Mouse (Mus musculus): ENCODE data around the gene Eps15l1. TPM values are rescaled to one million over a fixed set of nuclear protein-coding genes. Genes with fewer than 3 reads are reported as not detected.
A peak's percentile ranks its signal among the peaks of the same experiment; 100 is the strongest.

Gene Eps15l1
- total RNA-seq, 4 experiments from 2014 or later, result 69.5 to 77.8 (median 72.1) TPM

DNA sequence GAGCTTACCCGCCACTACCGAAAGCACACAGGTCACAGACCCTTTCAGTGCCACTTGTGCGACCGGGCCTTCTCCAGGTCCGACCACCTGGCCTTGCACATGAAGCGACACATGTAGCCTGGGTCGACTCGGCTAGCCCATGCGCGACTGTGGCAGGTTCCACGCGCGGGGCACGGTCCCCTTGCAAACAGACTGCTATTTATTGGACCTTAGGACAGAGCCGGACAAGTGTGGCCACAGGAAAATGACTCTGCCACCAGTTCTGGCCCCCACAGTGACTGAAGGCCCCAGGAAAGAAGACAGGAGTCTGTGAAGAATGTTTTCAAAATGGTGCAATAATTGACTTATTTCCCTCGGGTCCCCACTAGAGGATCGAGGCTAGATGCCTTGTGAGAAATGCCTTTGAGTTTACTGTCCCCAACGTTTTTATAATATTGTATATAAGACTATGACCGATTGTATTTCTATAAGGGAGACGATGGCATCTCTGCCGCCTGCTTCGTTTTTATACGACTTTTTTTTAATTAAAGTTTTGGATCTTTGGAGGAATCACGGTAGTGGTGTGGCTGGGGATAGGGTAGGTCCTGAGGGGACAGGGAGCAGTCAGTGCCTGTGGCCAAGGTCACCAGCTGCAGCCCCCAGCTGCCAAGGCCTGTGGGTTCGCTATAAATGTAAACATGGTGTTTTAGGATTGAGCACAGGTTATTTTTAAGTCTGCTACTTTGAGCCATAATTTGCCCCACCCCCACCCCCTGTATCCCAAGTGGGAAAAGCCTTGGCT, 100.3 kb downstream of the Eps15l1 start:
- DNase-seq (ENCODE audit: low spot score in 2 of 2), result no peak

DNA sequence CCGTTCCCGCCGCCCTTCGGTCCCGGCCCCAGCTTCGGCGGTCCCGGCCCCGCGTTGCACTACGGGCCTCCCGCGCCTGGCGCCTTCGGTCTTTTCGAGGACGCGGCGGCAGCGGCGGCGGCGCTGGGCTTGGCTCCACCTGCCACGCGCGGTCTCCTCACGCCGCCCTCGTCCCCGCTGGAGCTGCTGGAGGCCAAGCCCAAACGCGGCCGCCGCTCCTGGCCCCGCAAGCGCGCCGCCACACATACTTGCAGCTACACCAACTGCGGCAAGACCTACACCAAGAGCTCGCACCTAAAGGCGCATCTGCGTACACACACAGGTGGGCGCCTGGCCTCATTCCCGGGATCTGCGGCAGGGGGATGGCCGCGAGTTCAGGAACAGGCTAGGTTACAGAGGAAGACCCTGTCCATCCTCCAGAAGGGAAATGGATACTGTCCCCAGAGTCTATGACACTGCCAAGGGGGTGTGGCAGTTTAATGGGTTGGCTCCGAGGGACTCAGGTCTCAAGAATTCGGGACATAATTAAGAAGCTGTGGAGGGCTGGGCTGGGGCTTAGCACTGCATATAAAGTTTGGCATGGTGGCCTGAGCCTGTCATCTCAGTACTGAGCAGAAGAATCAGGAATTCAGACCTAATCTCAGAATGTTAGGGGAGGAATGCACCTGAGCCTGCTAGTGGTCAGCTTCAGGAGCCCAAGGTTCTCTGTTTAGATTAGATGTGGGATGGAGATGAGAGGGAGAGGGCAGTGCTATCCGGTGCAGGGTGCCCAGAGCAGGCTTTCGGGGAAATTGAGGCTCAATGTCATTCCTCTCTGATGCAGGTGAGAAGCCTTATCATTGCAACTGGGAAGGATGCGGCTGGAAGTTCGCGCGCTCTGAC, 101.1 kb downstream of the Eps15l1 start:
- DNase-seq (ENCODE audit: low spot score in 2 of 2), result no peak

DNA sequence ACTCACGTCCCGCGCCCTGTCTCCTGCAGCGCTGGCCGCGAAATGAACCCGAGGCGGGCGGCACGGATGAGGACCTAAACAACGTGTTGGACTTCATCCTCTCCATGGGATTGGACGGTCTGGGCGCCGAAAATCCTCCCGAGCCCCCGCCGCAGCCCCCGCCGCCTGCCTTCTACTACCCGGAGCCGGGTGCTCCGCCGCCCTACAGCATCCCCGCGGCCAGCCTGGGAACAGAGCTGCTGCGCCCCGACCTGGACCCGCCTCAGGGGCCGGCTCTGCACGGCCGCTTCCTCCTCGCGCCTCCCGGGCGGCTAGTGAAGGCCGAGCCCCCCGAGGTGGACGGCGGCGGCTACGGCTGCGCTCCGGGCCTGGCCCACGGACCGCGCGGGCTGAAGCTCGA, 101.9 kb downstream of the Eps15l1 start:
- no peak for DNase-seq (ENCODE audit: low spot score in 2 of 2)

DNA sequence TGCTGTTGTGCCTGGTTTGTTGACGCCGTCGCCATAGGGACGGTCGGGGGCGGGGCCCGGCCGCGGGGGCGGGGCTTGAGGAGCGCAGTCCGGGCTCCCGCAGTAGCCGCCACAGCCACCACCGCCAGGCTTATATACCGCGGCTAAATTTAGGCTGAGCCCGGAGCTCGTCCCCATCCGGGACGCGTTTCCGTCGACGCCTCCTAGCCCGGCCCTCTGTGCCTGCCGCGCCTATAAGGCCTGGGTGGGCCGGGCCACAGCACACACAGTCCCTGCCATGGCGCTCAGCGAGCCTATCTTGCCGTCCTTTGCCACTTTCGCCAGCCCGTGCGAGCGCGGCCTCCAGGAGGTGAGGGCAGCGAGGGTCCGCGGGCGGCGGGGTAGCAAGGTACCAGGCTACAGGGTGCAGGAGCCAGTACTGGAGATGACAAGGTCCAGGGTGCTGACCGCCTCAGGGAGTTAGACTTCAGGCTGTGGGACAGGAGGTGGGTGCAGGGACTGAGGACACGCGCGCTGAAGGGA, 102.4 kb downstream of the Eps15l1 start, which contains the start of gene Klf2:
Klf2 (plus strand) TSS at position 233 of the 522 bp plus-strand sequence.
- DNase-seq (ENCODE audit: low spot score in 2 of 2), result peak; percentile 69 to 75

DNA sequence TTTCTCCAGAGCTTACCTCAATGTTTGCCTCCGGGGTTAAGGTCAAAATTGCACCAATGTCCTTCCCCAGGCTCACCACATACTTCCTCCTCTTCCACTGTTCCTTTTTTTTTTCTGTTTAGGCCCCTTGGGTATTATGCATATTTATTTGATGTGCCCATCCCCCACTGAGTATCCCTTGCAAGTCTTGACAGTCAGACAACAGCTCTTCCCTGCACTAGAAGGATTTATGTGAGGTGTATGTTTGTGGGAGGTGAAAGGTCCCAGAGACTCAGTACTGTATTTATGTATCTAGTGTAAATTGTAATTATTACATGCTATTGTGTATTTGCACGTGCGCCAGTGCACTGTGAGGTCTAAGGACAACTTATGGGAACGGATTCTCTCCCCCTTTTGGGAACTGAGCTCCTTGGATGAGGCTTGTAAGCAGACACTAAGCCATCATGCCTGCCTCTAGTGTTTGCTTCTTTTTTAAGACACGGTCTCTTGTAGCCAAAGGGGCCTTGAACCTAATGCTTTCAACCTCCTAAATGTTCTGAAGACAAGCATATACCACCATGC, 103.4 kb downstream of the Eps15l1 start:
- no peak for DNase-seq (ENCODE audit: low spot score in 2 of 2)

DNA sequence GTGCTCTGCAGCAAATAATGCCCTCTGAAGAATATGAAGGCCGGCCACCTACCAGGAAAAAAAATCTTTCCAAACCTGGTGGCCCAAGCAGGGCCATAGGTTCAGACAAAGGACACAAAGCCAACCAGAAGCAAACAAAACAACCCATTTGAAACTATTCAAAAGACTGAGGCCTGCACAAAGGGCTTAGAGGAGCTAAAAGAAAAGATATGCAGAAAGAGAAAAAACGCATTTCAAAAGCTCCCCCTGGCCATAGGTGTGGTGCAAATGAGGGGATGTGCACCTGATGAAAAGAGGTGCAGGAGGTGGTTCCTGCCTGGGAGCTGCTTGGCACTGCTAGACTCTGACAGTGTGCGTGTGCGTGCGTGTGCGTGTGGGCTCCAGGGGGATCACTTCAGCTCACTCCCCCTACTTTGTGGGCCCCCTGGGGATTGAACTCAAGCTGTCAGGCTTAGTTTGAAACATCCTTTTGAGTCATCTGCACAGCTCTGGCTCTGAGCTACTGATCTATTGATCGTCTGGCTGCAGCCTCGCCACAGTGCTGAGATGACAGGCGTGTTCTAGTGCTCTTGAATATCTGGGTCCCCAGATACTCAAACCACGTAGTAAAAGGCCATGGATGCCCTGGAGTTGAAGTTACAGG, 105.1 kb downstream of the Eps15l1 start:
- DNase-seq (ENCODE audit: low spot score in 2 of 2), result no peak

DNA sequence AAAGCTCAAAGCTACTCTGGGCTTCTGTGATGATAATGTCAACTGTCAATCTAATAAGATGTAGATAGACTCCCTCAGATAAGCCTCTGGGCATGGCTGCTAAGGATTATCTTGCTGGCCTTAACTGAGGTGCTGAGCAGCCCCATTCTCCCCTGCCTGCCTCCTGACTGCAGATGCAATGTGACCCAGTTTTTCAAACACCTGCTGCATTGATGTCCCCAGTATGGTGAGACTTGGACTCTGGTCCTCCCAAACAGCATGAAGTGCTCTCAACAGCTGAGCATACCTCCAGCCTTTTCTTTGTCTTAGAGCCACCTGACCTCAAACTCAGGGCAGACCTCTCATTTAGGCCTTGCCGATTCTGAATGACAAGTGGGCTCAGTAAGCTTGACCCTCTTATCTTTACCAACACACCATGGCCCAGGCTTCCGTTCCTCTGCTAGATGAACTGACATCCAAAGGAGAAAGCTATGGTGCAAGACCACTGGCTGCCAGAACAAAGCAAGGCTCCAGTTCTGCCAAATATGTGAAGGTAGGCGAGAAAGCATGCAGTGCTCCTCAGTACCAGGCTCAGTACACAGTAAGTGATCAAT, 108.2 kb downstream of the Eps15l1 start:
- DNase-seq (ENCODE audit: low spot score in 2 of 2), result no peak

DNA sequence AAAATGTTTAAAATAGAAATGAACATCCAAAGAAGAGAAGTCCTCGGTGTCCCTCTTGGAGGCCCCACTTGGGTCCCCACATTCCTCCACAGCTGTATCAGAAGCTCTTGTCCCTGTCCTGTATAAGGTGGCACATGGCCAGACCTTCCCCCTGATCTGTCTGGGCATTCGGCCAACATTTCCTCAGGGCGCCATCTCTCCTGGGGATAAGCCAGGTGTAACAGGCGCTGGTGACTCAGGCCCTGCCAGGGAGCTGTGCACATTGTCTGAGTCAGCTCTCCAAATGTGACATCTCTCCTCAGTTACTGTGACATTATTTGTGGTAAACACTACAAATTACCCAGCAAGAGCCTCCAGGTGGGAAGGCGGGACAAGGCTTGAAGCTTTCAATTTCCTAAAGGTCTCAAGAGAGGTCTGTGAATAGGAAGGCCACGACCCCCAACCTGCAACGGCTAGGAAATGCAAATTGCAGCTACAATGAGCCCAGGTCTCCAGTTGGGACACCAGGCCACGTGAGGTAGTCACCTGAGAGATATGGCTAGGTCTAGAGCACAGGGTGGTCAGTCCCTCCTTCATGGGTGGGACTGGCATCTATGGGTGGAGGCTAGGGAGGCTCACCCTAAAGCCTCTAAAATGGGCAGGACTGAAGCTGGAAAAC, 110.3 kb downstream of the Eps15l1 start:
- DNase-seq (ENCODE audit: low spot score in 2 of 2), result peak; percentile 78 to 82

DNA sequence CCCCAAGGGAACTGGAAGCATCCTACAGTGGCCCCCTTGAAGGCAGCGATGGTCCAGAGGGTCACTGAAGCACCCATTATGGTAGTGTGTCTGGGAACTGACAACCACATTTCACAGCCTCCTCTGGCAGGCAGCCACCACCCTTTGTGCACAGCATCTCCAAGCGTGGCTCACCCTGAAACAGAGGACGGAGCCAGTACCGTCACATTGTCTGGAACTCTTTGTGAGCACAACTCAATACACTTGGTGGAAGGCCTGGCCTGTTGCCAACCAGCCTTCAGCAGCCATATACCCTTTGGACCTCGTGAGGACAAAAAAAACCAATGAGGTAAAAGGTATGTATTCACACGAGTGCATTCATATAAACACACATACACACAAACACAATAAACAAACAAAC, 113.0 kb downstream of the Eps15l1 start:
- DNase-seq (ENCODE audit: low spot score in 2 of 2), result no peak

DNA sequence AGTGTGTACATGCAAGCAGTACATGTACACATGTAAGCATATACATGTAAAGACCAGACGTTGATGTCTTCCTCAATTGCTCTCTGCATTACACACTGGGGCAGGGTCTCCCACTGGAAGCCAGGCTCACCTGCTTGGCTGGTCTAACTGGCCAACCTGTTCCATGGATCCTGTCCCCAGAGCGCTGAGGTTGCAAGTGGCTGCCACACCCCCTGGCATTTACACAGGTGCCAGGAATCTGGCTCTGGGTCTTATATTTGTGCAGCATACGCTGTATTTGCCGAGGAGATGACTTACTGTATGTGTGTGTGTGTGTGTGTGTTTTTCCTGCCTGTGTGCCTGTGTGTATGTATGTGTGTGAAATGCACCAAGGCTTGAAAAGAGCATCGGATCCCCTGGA, 114.3 kb downstream of the Eps15l1 start:
- no peak for DNase-seq (ENCODE audit: low spot score in 2 of 2)

DNA sequence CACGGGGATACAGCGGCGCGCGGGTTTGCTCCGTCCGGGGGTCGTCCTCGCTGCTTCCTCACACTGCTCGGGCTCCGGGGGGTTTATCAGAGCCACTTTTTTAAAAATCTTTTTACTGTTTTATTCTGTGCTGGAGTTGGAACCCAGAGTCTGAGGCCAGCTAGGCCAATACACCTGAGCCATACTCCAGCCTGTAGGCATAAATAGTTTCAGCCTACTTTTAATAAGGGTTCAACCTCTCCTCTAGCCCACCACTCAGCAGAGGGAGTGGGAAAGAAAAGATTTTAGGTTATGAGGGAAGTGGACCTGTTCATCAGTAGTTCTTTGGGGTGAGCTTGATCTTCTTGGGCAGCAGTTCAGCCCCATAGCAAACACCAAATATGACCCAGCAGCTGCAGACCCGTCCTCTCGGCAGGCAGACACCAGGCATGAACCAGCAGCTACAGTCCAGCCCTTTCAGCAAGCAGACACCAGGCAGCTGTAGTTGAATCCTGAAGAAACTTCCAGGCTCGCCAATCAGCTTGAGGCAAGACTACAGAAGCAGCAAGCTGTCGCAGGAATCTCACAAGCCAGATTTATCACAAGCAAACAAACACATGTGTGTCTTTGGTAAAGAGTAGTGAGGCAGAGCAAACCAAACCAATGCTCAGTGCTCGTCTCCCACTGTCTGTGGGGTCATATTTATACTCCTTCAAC, 115.9 kb downstream of the Eps15l1 start, which contains the start of gene Gm10282:
Gm10282 (minus strand) TSS at position 51 of the 696 bp plus-strand sequence.
- DNase-seq (ENCODE audit: low spot score in 2 of 2), result no peak

DNA sequence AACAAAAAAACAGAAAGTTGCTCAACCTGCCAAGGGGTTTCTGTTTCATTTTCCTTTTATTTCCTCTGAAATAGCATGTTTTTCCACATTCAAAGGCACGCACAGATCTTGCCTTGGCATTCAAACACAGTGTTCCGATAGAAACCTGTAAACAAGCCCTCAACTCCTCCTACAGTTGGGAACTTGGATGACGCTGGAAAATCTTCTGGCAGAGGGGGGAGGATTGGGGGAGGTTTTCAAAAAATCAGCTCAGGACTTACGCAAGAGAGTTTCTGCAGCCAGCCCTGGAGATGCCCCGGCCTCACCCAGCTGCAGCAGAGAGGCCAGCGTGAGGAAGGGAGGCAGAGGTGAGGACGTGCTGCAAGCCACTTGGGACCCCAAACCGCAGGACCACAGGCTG, 117.6 kb downstream of the Eps15l1 start:
- DNase-seq (ENCODE audit: low spot score in 2 of 2), result no peak

DNA sequence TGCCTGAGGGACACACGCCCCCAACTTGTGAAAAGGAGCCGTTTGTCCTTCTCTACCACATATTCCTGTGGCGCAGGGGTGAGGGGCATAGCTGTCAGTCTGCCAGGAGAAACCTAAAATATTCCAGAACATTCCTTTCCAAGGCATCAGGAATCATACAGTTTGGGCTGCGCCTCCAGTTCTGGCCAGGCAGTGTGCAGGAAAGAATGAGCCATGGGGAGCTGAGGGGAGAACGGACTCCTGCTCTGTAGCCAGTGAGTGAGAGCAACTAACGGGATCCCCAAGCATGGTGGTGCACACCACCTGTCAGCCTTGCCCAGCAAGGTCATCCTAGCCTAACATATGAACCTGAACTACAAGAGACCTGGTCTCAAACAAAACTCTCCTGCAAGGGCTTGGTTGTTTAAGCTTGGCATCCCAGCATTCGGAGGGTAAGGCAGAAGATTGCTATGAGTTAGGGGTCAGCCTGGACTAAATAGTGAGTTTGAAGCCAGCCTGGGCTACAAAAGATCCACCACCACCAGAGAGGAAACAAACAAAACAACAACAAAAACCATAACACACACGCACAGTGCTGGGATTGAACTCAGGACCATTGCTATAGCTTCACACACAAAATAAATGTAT, 118.2 kb downstream of the Eps15l1 start:
- no peak for DNase-seq (ENCODE audit: low spot score in 2 of 2)

DNA sequence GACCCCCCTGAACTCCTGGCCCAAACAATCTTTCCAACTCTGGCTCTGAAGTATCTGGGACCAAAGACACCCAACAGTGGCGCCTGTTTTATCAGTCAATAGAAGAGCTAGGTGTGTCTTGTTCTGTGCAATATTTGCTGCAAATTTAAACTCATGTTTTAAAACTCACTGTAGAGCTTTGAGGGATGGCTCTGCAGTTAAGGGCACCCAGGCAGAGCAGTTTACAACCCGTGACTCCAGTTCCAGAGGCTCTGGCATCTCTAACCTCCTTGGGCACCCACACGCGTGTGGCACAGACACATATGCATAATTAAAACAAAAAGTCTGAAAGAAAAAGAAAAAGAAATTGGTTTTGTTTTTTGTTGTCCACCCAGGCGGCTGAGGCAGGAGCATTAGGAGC, 119.8 kb downstream of the Eps15l1 start:
- no peak for DNase-seq (ENCODE audit: low spot score in 2 of 2)

DNA sequence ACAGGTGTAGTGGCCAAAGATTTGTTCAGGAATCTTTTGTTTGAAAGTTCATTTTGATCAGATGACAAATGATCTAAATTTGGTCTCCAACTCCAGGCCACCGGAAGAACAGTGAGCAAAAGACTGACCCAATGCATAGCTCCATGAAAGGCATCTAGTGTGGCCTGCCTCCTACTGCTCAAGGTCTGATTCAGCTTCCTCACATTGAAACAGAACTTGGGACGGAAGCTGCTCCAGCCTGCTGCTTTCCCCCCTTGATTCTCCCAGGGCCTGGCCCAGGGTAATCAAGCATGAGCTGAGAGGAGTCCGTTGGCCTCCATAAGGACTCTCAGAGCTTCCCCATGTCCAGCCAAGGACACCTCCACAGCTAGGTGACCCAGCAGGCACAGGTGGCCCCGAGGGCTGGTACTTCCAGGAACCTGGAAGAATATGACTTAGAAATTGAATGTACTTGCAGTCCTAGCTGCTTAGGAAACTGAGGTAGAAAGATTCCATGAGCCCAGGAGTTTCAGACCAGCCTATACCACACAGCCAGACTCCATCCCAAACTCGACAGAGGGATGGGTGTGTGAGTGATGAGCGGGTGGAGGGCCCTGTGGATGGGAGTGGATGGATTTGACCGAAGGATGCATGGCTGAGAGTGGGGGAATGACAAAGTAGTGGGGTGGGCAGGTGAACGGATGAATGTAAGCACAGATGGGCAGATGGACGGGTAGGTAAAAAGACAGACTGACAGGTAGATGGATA, 120.4 kb downstream of the Eps15l1 start:
- no peak for DNase-seq (ENCODE audit: low spot score in 2 of 2)

DNA sequence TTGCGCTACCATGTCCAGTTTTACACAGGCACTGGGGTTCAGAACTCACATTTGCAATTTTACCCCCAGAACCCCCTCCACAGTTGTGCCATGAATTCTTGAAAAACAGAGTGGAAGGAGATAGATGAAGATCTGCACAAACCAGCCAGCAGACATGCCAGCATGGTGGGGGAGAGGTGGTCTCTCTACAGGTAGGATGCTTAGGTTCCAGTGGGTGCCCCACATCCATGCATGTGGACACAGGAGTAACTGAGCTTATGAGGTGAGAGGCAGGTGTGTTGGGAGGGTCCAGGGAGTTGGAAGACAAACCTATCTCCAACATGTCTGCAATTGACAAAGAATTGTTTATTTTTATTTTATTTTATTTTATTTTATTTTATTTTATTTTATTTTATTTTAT, 122.3 kb downstream of the Eps15l1 start:
- no peak for DNase-seq (ENCODE audit: low spot score in 2 of 2)

DNA sequence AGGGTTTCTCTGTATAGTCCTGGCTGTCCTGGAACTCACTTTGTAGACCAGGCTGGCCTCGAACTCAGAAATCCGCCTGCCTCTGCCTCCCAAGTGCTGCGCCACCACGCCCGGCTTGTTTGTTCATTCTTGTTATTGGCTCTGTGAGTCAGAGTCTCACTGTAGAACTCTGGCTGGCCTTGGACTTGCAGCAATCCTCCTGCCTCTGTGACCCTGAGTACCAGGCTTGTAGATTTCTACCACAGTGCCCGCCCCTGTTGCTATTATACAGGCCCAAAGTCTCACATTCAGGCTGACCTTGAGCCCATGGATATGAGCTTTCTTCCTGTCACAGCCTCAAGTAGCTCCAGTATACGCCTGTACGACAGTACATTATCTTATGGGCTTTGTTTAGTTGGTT, 124.7 kb downstream of the Eps15l1 start:
- DNase-seq (ENCODE audit: low spot score in 2 of 2), result no peak

DNA sequence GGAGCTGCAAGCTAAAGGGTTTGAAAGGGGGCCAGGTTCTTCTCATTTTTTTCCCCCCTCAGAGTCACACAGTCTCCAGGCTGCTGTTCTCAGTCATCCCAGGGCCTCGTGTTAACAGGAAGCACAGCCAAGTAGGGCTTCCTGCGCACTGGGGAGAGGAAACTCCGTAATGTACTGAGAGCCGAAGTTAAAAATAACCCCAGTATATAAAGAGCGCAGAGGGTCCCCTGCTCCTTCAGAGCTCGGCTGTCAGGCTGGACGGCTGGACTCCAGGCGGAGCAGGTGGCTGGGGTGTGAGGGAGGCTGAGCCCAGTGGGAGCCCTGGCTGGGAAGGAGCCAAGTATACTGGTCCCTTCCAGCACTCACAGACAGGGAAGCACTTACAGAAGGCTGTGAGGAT, 125.6 kb downstream of the Eps15l1 start:
- DNase-seq (ENCODE audit: low spot score in 2 of 2), result peak in 1 of 2 experiments; percentile 43

DNA sequence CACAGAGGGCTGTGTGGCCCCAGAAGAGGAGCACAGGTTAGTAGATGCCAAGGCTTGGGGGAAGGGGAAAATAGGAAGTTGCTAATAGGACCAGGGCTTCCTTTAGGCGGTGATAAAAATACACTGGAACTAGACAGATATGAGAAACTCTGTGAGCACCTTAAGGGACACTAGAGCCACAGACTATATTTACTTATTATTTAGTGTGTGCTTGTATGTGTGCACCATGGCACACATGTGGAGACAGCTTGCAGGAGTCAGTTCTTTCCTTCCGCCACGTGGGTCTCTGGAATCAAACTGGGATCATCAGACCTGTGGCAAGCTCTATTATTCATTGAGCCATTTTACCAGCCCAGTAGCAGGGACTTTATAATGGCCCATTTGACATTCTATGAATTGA, 126.1 kb downstream of the Eps15l1 start:
- no peak for DNase-seq (ENCODE audit: low spot score in 2 of 2)
